Mouse (Mus musculus) cortical plate, adult 2 months (tissue): ENCODE results near the gene Hdhd5.

Experiments used
- CTCF ChIP-seq: fragments of 200-500 bp; IDR thresholded peaks from 2 replicates; pipeline ENCODE4 v1.5.1; 2011; ENCODE audit warnings: mild to moderate bottlenecking, control low read depth, low read length; ENCODE audit not compliant: insufficient read depth; ENCODE audit errors: extremely low read depth
- POLR2A ChIP-seq: fragments of 200-500 bp; IDR thresholded peaks from 2 replicates; pipeline ENCODE4 v1.6.1; 2011; ENCODE audit warnings: mild to moderate bottlenecking, low read length, control low read depth; ENCODE audit not compliant: insufficient read depth; ENCODE audit errors: extremely low read depth

DNA sequence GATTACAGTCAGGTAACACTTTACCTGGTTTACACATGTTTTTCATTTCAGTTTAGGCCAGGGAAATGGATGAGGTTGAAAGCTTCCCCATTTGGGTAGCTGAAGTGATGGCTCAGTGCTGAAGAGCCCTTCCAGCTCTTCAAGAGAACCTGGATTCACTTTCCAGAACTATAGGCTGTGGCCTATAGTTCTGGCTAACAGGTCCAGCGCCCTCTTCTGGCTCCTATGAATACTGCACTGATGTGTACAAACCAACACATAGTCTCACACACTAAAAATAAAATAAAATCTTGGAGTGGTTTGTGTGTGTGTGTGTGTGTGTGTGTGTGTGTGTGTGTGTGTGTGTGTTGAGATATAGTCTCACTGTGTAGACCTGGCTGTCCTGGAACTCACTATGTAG, 10.9 kb upstream of the Hdhd5 start:
- no peak for TF ChIP-seq CTCF
- no peak for TF ChIP-seq POLR2A
